Mouse (Mus musculus) embryonic fibroblast, embryonic 13.5 days (primary cell): ENCODE results near the gene Nol4l.

Experiments
- CTCF ChIP-seq: IDR thresholded peaks from 2 replicates; pipeline ENCODE4 v1.5.1; 2011; ENCODE audit warnings: mild to moderate bottlenecking, control low read depth, low read length, moderate library complexity, borderline replicate concordance; ENCODE audit not compliant: insufficient read depth
- POLR2A ChIP-seq: IDR thresholded peaks from 2 replicates; pipeline ENCODE4 v1.6.1; 2011; ENCODE audit warnings: low read depth, mild to moderate bottlenecking, control low read depth, low read length, moderate library complexity

GRCm38 (mm10) chr2:153542936-153543668 is 13.3 kb upstream of the Nol4l start:
- TF ChIP-seq POLR2A (no peak), CTCF (no peak)
